Mouse (Mus musculus): ENCODE data around the gene Pmp22. TPM values are rescaled to one million over a fixed set of nuclear protein-coding genes. Genes with fewer than 3 reads are reported as not detected.
A peak's percentile ranks its signal among the peaks of the same experiment; 100 is the strongest.

Pmp22 gene
- total RNA-seq, 2 experiments from 2014 or later: 19.4 to 22.0 TPM

DNA sequence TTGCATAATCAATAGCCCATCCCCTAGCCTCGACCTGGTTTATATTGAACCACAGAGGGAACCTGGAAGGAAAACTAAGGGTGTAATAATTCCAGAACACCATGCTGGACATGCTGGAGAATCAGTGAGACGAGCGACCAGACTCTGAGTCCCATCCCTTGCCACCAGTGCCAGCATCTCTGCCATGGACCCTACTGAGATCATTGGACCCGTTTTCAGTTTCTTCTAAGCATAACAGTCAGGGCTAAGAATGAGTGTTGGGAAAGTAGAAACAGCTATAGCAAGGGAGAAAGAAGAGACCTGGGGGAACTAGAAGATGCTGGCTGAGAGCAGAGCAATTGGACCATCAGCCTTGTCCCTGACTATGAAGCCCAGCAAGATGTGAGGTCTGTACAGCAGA lies 1.3 kb upstream of the Pmp22 start:
- no peak for DNase-seq

DNA sequence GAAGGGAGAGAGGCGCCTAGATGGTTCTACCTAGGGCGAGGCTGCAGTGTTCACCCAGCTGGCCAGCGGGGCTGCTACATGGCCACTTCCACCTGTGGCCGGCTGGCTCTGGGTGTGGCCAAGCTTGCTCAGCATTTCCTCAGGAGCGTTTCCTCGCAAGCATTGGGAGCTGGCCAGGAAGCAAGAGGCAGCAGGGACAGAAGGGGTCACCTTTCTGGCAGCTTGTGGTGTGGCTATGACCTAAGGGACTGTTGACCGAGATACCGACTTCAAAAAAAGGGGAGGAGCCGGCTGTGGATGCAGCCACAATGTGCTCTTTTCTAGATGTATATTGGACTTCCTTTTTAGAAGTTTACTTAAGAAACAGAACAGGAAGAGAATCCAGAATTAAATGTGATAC lies 593 bp downstream of the Pmp22 start:
- DNase-seq: no peak

DNA sequence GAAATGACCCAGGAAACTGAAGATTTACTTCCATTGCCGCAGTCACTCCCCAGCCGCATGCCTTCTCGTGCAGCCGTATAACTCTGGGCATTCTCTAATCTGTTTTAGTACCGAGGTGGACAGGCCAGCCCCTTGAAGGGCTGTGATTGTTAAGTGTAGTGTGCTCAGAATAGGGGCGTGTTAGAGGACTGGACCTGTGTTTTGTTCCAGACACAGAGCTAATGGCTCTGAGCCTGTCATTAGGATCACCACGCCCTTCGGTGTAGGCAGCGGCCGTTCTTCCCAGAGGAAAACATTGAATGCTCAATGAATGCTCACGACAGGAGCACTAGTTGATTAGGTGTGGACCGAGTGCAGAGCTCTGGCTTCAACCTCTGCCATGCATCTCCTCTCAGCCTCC lies 1.1 kb downstream of the Pmp22 start:
- DNase-seq: no peak

DNA sequence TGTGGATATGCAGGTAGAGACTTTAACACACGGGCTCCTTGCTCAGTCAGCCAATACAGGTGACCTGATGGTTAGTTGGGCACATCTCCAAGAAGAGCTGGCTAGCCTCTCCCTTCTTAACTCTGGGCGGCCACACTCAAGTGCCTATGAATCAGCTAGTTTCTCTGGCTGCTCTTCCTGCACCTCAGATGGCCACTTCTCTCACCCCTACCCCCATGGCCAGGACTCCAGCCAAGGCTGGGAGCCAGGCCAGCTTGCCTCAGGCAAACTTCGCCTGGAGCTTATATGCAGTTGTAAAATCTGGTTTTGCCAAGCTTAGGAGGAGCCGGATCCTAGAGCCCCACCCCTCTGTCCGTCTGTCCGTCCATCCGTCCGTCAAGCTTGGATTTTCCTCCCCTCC lies 1.7 kb downstream of the Pmp22 start:
- peak in 1 of 2 experiments; percentile 38 for DNase-seq

DNA sequence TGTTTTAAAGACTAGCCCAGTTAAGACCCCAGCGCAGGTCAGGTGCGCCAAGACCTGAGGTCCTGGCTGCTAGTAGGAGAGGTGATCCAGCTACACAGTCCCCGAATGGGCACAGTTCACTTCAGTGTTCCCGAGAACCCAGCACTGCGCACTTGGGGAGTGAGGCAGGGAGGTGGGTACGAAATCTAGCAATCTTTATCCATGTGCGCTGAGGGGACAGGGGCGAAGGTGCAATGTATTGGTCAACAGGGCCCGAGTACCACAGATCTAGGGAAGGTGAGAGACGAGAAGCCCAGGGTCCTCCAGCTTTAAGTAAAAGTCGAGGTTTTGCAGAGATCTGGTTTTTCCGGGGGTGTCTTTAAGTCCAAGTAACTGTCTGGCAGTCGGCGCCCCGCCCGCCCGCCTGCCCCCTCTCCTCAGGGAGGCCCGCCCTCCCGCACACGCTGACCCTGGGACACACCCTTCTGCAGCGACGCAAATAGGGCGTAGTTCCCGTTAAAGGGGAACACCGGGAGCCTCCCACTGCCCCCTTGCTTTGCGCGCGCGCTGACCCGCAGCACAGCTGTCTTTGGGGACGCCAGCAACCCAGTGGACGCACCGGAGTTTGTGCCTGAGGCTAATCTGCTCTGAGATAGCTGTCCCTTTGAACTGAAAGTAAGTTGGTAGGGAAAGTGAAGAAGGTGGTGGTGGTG lies 2.4 kb downstream of the Pmp22 start:
- no peak for DNase-seq

DNA sequence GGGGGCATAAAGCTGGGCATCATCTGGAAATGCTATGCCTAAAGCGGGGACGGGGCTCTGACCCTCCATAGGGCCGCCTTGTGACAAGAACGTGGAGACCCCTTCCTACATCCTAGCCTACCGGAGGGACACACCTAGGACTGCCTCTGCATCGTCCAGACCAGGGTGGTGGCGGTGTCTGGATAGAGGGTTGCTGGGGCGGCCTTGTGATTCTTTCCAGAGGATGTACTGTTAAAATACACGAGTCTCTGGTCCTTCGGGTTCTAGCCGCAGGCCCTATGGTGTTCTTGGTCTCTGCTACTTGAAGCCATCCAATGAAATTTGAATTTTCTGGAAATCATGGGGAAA lies 2.9 kb downstream of the Pmp22 start:
- no peak for DNase-seq

DNA sequence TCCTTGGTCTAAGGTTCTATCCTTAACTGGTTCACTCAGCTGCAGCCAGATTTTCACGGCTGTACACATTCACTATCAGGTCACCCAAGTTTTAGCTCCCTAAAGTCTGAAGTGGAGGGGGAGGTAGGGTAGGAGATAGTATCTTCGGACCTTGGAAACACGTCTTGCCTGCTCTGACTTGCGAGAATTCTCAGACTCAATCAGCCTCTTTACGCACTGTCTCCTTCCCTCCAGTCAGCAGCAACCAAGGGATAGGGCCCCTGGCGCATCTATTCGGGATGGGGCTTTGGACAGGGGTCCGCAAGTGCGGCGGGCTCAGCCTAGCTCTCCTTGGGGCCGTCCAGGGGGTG lies 3.3 kb downstream of the Pmp22 start:
- DNase-seq: no peak

DNA sequence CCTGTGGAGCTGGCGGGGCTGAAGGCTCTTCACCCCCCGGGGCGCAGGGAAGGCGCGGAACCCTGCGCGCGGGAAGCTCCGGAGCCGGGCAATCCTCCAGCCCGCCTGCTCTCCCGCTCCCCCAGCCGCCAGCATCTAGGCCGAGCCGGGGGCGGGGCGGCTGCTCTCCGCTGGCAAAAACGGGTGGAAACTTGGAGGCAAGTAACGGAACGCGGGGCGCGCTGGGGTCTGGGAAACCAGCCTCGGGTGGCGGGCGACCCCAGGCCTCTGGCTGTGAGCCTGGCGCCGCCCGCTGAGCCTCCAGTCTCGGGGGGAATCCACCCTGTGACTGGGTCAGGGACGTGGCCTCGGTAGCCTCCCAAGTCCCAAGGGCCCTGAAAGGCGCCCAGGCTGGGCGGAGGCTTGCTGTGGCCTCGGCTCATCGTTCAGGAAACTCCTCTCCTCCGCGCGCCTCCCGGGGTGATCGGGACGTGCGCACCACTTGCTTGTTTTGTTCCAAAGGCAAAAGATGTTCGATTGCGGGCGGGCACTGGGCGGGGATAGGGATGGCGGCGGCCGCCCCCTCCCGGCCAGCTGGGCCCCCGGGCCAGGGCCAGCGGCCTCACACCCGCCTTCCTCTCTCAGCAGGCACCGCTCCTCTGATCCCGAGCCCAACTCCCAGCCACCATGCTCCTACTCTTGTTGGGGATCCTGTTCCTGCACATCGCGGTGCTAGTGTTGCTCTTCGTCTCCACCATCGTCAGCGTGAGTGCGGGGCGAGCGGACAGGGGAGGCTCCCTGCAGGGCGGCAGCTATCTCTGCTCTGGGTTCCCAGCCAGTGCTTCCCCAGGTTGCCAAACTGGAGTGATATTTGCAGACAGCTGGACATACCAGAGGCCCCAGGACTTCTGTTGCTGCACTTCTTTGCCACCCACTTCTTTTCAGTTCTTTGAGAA lies 4.0 kb downstream of the Pmp22 start:
- peak; percentile 59 to 61 for DNase-seq

DNA sequence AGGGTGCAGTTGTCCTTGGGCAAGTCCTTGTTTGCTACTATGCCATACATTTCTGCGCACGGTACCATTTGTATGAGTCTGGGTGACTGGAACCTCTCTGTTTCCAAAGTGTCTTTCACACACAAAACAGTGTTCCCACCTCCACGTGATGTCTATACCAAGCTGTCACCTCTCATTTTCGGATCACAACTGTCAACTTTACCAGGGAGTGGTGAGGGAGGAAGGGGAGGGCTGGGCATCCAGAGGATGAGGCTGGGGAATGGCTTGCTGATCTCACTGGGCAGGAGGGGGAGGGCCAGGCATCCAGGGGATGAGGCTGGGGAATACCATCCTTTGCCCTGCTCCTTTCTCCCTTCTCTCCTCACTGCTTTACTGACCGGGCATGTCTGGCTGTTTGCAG lies 5.2 kb downstream of the Pmp22 start:
- DNase-seq: no peak

DNA sequence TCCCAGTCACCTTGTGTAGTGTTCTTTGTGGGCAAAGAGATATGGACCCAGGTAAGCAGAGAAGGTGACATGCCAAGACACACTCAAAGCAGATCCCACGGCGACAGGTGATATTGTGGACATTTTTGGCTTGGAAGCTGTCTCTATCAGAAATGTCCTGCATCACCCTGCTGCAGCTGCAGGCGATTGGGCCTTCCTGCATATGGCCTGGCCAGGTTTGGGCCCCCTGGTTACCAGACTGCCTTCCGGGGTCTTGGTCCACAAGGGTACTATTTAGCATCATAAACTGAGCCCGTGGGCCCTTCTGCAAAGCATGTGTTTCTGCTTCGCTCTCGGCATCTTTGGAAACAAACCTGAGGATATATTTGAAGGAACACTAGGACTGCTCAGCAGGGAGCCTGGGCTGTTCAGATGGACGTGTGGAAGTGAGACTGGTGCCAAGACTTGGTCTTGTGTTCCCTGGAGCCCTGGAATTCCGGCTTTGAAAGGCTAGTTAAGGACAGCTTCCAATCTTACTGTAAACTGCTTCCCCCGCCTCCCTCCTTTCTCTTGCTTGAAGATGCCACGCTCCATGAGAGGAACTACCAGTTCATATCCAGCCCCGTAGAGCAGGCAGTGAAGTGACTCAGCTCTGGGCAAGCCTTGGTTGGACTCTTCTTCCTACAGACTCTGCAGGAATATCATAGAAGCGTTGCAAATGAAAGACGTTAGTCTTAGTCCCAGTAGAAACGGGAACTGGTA lies 6.1 kb downstream of the Pmp22 start:
- DNase-seq: no peak

DNA sequence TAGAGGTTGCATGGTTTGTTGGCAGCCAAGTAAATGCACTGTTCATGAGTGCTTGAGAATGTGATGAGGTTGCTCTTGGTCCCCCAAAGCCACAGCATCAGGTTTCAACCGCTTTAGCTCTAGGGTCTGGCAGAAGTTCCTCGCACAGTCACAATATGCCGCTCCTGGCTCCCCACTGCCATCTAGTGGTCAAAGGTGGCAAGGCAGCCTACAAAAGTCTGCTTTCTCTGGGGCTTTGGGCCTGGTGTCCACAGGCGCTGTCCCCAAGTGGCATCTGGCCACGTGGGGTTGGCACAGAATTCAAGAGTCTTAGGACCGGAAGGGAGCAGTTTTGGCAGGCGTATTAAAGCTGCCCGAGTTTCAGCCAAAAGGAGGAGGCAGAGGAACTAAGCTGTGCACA lies 6.8 kb downstream of the Pmp22 start:
- DNase-seq: peak; percentile 94 to 95

DNA sequence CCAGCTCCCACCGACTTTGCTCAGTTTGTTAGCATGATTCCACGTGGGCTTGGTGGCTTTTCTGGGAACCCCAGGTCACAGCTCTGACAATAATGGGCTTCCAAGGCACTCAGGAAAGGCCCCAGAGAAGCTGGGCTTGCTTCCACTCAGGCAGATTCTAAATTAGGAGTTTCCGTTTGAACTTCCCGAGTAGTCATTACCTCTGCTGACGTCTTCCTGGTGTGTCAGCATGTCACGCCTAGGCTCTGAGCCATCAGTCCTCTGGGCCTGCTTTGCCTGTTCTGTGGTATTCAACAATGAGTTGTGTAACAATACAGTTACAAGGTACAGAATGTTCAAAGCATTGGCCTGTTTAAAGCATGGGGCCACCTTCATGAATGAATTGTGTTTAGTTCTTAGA lies 7.4 kb downstream of the Pmp22 start:
- no peak for DNase-seq

DNA sequence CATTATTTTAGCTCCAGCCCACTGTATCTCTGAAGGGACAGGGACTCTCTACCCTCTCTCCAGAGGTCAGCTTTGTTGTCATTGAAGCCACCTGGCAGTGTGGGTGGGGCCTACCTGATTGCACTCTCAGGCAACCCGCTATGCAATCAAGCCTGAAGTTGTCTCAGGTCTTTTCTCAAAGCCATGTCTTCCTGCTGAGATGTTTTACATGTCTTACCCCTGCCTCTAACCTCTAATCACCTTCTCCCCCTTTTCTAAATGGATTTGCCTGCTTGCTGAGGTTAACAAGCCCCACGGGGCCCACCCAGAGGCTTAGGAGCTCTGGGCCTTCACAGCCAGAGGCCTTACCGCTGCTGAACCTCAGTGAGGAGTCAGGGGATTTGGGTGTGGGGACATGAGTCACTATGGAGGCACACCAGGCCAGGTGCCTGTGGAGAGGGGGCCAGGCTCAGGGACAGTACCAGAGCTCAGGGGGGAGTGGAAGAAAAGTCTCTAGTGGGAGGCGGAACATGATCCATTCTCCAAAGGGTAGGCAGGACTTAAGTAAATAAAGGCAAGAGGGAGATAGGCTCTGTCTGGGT lies 8.1 kb downstream of the Pmp22 start:
- no peak for DNase-seq

DNA sequence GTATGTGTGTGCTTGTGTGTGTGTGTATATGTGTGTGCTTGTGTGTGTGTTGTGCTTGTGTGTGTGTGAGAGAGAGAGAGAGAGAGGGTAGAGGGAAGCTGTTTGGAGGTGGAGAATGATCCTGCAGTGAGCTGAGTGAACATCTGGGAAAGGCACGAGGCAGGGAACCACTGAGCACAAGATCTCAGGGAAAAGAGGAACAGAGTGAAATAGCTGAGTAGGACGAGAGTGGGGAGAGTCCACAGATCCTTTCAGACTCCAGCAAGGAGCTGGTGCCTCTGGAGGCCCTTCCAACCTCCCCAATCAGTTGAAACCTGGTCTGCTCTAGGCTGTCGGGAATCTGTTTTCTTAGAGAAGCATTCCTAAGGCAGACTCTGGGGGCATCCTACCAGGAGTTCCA lies 10.0 kb downstream of the Pmp22 start:
- no peak for DNase-seq

DNA sequence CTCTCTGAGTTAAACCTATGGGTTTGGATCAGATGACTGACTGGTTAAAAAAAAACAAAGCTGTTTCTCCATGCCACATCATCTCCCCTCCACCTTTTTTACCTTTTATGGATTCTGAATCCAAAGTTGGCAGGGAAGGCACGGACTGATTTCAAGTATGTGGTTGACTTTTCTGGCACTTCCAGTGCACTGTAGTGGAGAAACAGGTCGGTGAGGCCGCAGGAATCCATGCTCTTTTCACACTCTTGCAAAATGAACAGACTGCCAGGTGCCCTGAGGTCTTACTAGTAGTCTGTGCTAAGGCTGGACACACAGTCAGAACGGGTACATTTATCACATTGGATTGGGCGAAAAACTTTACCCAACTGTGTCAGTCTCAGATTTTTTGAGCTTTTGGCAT lies 13.5 kb downstream of the Pmp22 start:
- no peak for DNase-seq

DNA sequence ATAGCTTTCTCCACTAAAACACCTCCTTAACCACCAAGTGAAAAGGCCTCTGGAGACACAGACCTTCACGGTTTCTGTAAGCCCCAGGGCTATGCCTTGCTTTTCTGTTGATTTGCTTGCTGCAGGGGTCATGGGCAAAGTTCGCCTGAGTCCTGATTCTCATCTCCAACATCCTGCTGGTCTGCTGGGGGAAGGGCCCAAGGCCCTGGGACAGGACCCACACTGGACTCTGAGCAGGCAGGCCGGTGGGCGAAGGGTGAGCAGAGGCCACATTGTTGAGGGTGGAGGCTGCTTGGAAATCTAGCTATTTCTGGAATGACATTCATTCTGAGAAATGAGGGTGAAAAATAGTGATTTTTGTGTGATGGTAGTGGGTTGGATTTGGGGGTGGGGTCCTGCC lies 14.0 kb downstream of the Pmp22 start:
- DNase-seq: no peak

DNA sequence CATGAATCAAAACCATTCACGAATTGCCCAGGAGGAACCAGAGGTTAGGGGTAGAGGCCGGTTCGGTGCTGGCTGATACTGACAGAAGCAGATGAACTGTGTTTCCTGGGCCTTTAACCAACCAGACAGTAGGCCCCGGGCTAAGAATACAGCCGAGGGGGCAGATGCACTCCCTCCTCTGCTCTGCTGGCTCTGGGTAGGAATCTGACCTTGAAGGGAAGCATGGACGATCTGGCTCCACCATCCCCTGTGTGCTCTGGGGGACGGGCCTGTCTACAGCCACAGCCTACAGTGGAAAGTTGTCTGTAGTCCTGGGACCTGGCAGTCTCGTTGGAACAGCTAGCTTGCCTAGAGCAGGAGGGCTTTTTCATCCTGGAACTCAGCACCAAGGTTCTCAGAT lies 14.7 kb downstream of the Pmp22 start:
- no peak for DNase-seq

DNA sequence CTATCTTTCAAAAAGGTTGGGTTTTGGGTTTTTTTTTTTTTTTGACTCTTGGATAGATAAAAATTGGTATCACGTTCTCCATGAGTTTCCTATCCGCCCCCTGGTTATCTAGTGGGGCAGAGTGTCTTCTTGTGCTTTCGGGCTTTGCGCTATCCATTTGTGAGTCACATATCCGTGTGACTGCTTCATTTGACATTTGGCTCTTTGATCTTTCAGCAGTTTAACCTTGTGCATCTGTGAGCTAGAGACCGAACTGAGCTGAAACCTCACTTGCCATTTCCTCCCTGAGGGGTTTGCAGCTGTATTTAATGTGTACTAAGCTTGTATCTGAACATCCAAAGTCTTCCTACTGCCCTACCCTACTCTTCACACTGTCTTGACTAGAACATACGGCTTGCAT lies 17.8 kb downstream of the Pmp22 start:
- DNase-seq: no peak

DNA sequence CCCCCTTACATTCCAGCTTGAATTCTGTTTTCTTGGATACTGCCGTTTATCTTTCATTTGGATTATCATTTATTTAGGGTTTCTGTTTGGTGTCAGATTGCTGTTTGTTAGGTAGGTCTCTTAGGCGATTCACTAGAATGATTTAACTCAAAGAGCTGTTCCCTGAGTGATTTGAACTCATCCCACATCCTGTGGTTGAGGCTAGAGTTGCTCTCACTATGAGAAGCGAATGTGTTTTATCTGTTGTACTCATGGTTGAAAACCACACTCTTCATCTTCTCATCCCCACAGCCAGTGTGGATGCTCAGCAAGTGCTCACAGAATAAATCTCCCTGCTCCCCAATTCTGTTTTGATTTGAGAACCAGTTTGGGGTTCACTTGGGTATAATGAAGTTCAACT lies 19.5 kb downstream of the Pmp22 start:
- DNase-seq: no peak

DNA sequence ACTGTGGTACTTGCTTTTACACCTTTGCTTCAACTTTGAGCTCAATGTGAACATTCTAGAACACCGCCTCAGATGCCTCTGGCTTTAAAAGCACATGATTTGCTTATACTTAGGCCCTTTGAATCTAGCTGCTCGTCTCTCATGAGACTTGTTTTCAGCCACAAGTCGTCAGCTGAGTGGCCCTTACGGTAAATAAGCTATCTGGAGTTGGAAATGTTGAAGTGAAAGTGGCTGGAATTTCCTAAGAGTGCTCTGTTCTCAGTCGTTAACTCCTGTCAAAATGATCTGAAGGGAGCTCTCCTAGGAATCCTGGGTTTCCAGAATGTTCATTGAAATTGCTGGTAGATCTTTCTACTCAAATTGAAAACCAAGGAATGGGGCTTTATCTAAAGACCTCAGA lies 23.1 kb downstream of the Pmp22 start:
- no peak for DNase-seq

DNA sequence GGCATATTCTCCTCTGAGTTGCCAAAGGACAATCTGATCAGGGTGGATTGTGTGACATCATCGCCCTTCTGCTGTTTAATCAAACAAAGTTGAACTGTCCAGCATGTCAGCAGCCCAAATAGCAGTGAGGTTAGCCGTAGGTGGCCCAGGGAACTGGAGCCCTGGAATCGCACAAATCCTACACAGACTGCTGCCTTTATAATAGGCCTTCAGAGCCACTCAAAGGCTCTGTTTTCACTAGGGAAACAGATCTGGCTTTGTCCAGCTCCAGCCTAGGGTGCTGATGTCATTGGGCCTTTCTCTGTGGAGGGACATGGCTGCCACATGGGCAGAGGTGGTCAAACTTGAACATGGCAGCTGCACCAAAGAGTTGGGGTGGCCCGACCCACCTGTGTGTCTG lies 28.3 kb downstream of the Pmp22 start:
- no peak for DNase-seq

DNA sequence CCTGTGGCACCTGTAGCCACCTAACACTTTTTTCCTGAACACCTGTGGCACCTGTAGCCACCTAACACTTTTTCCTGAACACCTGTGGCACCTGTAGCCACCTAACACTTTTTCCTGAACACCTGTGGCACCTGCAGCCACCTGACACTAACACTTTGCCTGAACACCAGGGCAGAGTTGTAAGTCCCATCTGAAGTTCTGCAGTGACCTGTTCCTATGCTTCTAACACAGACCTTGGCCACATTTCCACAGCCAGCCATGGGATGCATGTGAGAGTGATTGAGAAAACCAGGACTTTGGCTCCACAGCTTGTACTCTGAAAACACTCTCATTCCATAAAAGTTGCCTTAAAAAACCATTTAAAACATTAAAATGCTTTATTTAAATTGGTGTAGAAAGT lies 32.1 kb downstream of the Pmp22 start:
- no peak for DNase-seq

DNA sequence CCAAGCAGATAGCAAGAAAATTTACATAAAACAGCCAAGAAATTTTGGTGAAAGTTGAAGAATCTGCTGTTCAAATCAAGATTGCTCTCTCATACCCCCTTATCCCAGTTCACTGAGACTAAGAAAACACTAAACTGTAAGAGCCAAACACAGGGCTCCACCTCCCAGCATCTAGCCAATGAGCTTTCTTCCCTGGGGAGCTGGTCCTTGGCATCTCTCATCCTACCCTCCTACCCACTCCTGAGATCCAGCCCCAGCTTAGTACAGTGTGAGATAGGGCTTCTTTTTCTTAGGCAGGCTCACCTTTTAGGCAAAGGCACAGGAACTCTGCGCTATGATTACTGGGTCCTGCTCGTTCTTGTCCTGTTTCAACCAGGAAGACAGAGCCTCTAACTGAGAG lies 34.0 kb downstream of the Pmp22 start:
- no peak for DNase-seq
